In genomic region chr11:97338977-97339315, GRCm38 (mm10) we compare ENCODE assay signal across 9 mouse cellular contexts. TPM values are rescaled to one million over a fixed set of nuclear protein-coding genes. Genes with fewer than 3 reads are reported as not detected.
A peak's percentile ranks its signal among the peaks of the same experiment; 100 is the strongest.
DNase-seq lines count a peak whose midpoint lies in the region; ATAC-seq and TF ChIP-seq lines count a peak whose summit lies in the region.
"Had no signal": no experiment of that assay in that cellular context is flagged by ENCODE, and none has a peak within 500 bp of the region (broad histone marks: within the 10 kb centered on the region; RNA-seq: fewer than 3 reads in every experiment).

No protein-coding gene starts in this region.

- 40% methylated on average over 17 of the region's 17 CpGs for WGBS in hindbrain, embryonic 14.5 days
- 46% methylated on average over 17 of the region's 17 CpGs for WGBS in neural tube, embryonic 15.5 days
- 32% methylated on average over 17 of the region's 17 CpGs for WGBS in liver, embryonic 12.5 days (ENCODE audit: insufficient replicate concordance)

- H3K36me3 ChIP-seq in ES-Bruce4 (ENCODE audit: control insufficient read depth, insufficient read depth, low read length, poor library complexity, severe bottlenecking) = no peaks in the 10 kb centered on the region
- no peaks in the 10 kb centered on the region for H3K36me3 ChIP-seq in hindbrain, embryonic 14.5 days (replicated peaks; ENCODE audit: control insufficient read depth, insufficient read depth)
- H3K36me3 ChIP-seq in neural tube, embryonic 15.5 days = no peaks in the 10 kb centered on the region
- H3K36me3 ChIP-seq in liver, embryonic 12.5 days = no peaks in the 10 kb centered on the region

- H3K9ac ChIP-seq in ES-Bruce4 (ENCODE audit: low read depth, poor library complexity, severe bottlenecking) = peak overlapping the region; percentile 44
- H3K9ac ChIP-seq in hindbrain, embryonic 14.5 days = no peak overlapping the region
- H3K9ac ChIP-seq in neural tube, embryonic 15.5 days (replicated peaks) = no peak overlapping the region
- no peak overlapping the region for H3K9ac ChIP-seq in liver, embryonic 12.5 days

- TF ChIP-seq POLR2A in ES-Bruce4 (IDR thresholded peaks at IDR 0.05; ENCODE audit: insufficient read depth, low read length) = no peak

- ATAC-seq in hindbrain, embryonic 14.5 days (ENCODE audit: low FRiP score) = no peak
- ATAC-seq in neural tube, embryonic 15.5 days (ENCODE audit: low FRiP score) = no peak
- no peak for ATAC-seq in liver, embryonic 12.5 days

- no peaks in the 10 kb centered on the region for H3K27me3 ChIP-seq in ES-Bruce4 (ENCODE audit: control insufficient read depth, insufficient read depth, low read length, poor library complexity, severe bottlenecking)
- H3K27me3 ChIP-seq in hindbrain, embryonic 14.5 days (ENCODE audit: control insufficient read depth, insufficient read depth, low read length) = no peaks in the 10 kb centered on the region
- H3K27me3 ChIP-seq in neural tube, embryonic 15.5 days (replicated peaks) = no peaks in the 10 kb centered on the region
- peaks cover 89% of the 10 kb centered on the region for H3K27me3 ChIP-seq in liver, embryonic 12.5 days (replicated peaks)

- H3K4me1 ChIP-seq in ES-Bruce4 (ENCODE audit: control insufficient read depth, insufficient read depth, low read length) = peaks cover 14% of the 10 kb centered on the region
- H3K4me1 ChIP-seq in hindbrain, embryonic 14.5 days (replicated peaks; ENCODE audit: control insufficient read depth, insufficient read depth, low read length) = 0 out of 2 replicates have a peak, but pooled peaks cover 4% of the 10 kb centered on the region
- peaks cover 12% of the 10 kb centered on the region for H3K4me1 ChIP-seq in neural tube, embryonic 15.5 days
- peaks cover 19% of the 10 kb centered on the region for H3K4me1 ChIP-seq in liver, embryonic 12.5 days

- 0 out of 2 replicates have a peak overlapping the region, but pooled peaks have one; percentile 6 for H3K4me2 ChIP-seq in hindbrain, embryonic 14.5 days (replicated peaks)
- peak overlapping the region; percentile 13 for H3K4me2 ChIP-seq in neural tube, embryonic 15.5 days
- no peak overlapping the region for H3K4me2 ChIP-seq in liver, embryonic 12.5 days

- intact Hi-C loops in left cerebral cortex, postnatal 36 days (cut with DNase I) = loop anchor here (10.0 kb wide), 1 partner anchor 274 kb away; no protein-coding TSS in a partner anchor

- peak overlapping the region; percentile 21; the same call in 1 of the 2 replicates for H3K4me3 ChIP-seq in ES-Bruce4 (ENCODE audit: low read depth, low read length)
- H3K4me3 ChIP-seq in hindbrain, embryonic 14.5 days (replicated peaks; ENCODE audit: low read length) = no peak overlapping the region
- no peak overlapping the region for H3K4me3 ChIP-seq in neural tube, embryonic 15.5 days (replicated peaks)
- H3K4me3 ChIP-seq in liver, embryonic 12.5 days = no peak overlapping the region

- H3K27ac ChIP-seq in ES-Bruce4 (ENCODE audit: insufficient read depth, low read length) = no peak overlapping the region
- no peak overlapping the region; the same call in 1 of the 2 replicates for H3K27ac ChIP-seq in hindbrain, embryonic 14.5 days
- H3K27ac ChIP-seq in neural tube, embryonic 15.5 days (replicated peaks) = no peak overlapping the region
- H3K27ac ChIP-seq in liver, embryonic 12.5 days = no peak overlapping the region

- no peak for TF ChIP-seq EP300 in ES-Bruce4 (IDR thresholded peaks at IDR 0.05; ENCODE audit: insufficient read depth, low read depth, low read length)

- TF ChIP-seq CTCF in ES-Bruce4 (IDR thresholded peaks at IDR 0.05; ENCODE audit: low read depth, low read length) = no peak

- DNase-seq in adrenal gland, postnatal 36 days = peak; percentile 74 to 85
- DNase-seq in gastrocnemius, adult 18-20 months (ENCODE audit: low spot score) = peak; percentile 75
- DNase-seq in hindbrain, embryonic 14.5 days (ENCODE audit: low spot score) = peak; percentile 66
- peak; percentile 16 to 29 for DNase-seq in left cerebral cortex, postnatal 36 days (ENCODE audit: low spot score in 2 of 2)
- DNase-seq in spleen, adult 18-20 months = no peak

- H3K9me3 ChIP-seq in ES-Bruce4 (replicated peaks; ENCODE audit: control insufficient read depth, insufficient read depth, low read length, poor library complexity, severe bottlenecking) = no peaks in the 10 kb centered on the region
- no peaks in the 10 kb centered on the region for H3K9me3 ChIP-seq in hindbrain, embryonic 14.5 days (ENCODE audit: control insufficient read depth, low read length)
- no peaks in the 10 kb centered on the region for H3K9me3 ChIP-seq in neural tube, embryonic 15.5 days (replicated peaks)
- H3K9me3 ChIP-seq in liver, embryonic 12.5 days (replicated peaks) = no peaks in the 10 kb centered on the region

RNA-seq across cellular contexts. Expression of gene Gpr179, which starts 12.9 kb away (rescaled TPM):
- 0.14 and 0.24 TPM in 2 replicates for polyA plus RNA-seq in ES-Bruce4 (2011; ENCODE audit: insufficient read depth, insufficient read length, low read depth, missing spikeins)
- 1 to 10 TPM in 1 of 2 experiments, under 1 TPM in 1; 0.93 to 1.2 TPM for total RNA-seq in adrenal gland, postnatal 36 days (2021)
- under 1 TPM in 1 of 2 experiments, not detected in 1; 0.02 TPM for total RNA-seq in gastrocnemius, adult 18-20 months (2021)
- polyA plus RNA-seq in hindbrain, embryonic 14.5 days (2014; fragmentation: Nextera tagmentation; extraction: Ambion mirVana) = 0.23 and 0.50 TPM in 2 replicates
- under 1 TPM; 0.39 to 0.52 TPM for total RNA-seq in left cerebral cortex, postnatal 36 days (2021)
- 0.33 and 0.46 TPM in 2 replicates for polyA plus RNA-seq in neural tube, embryonic 15.5 days (2015; fragmentation: Nextera tagmentation; extraction: Ambion mirVana)
- polyA plus RNA-seq in liver, embryonic 12.5 days (2016; fragmentation: Nextera tagmentation; extraction: Ambion mirVana) = 0.02 TPM in 1 of 2 replicates, not detected in the other
- total RNA-seq: neutrophil, adult 5-6 weeks had no signal

RNA-seq across cellular contexts. Expression of gene Socs7, which starts 23.4 kb away (rescaled TPM):
- polyA plus RNA-seq in ES-Bruce4 (2011; ENCODE audit: insufficient read depth, insufficient read length, low read depth, missing spikeins) = 21.1 and 25.5 TPM in 2 replicates
- total RNA-seq in adrenal gland, postnatal 36 days (2021) = 10 to 100 TPM; 20.6 to 22.1 TPM
- 10 to 100 TPM; 43.0 to 43.5 TPM for total RNA-seq in gastrocnemius, adult 18-20 months (2021)
- polyA plus RNA-seq in hindbrain, embryonic 14.5 days (2014; fragmentation: Nextera tagmentation; extraction: Ambion mirVana) = 6.4 and 6.7 TPM in 2 replicates
- total RNA-seq in left cerebral cortex, postnatal 36 days (2021) = 10 to 100 TPM; 78.0 to 87.2 TPM
- polyA plus RNA-seq in neural tube, embryonic 15.5 days (2015; fragmentation: Nextera tagmentation; extraction: Ambion mirVana) = 7.7 and 8.4 TPM in 2 replicates
- 1.9 and 2.1 TPM in 2 replicates for polyA plus RNA-seq in liver, embryonic 12.5 days (2016; fragmentation: Nextera tagmentation; extraction: Ambion mirVana)

RNA-seq across cellular contexts. Expression of gene Mrpl45, which starts 23.4 kb away (rescaled TPM):
- polyA plus RNA-seq in ES-Bruce4 (2011; ENCODE audit: insufficient read depth, insufficient read length, low read depth, missing spikeins) = 92.7 and 103 TPM in 2 replicates
- total RNA-seq in adrenal gland, postnatal 36 days (2021) = 10 to 100 TPM; 31.5 to 32.3 TPM
- 10 to 100 TPM; 33.6 to 39.0 TPM for total RNA-seq in gastrocnemius, adult 18-20 months (2021)
- 32.8 and 37.3 TPM in 2 replicates for polyA plus RNA-seq in hindbrain, embryonic 14.5 days (2014; fragmentation: Nextera tagmentation; extraction: Ambion mirVana)
- 10 to 100 TPM; 23.3 to 30.2 TPM for total RNA-seq in left cerebral cortex, postnatal 36 days (2021)
- polyA plus RNA-seq in neural tube, embryonic 15.5 days (2015; fragmentation: Nextera tagmentation; extraction: Ambion mirVana) = 38.6 and 43.3 TPM in 2 replicates
- 38.9 and 44.0 TPM in 2 replicates for polyA plus RNA-seq in liver, embryonic 12.5 days (2016; fragmentation: Nextera tagmentation; extraction: Ambion mirVana)

RNA-seq across cellular contexts. Expression of gene Npepps, which starts 58.5 kb away (rescaled TPM):
- polyA plus RNA-seq in ES-Bruce4 (2011; ENCODE audit: insufficient read depth, insufficient read length, low read depth, missing spikeins) = 213 and 223 TPM in 2 replicates
- 10 to 100 TPM; 81.8 to 86.1 TPM for total RNA-seq in adrenal gland, postnatal 36 days (2021)
- 10 to 100 TPM; 56.4 to 67.9 TPM for total RNA-seq in gastrocnemius, adult 18-20 months (2021)
- polyA plus RNA-seq in hindbrain, embryonic 14.5 days (2014; fragmentation: Nextera tagmentation; extraction: Ambion mirVana) = 132 and 144 TPM in 2 replicates
- total RNA-seq in left cerebral cortex, postnatal 36 days (2021) = 100 to 1,000 TPM; 122 to 156 TPM
- 136 and 145 TPM in 2 replicates for polyA plus RNA-seq in neural tube, embryonic 15.5 days (2015; fragmentation: Nextera tagmentation; extraction: Ambion mirVana)
- 27.1 and 31.3 TPM in 2 replicates for polyA plus RNA-seq in liver, embryonic 12.5 days (2016; fragmentation: Nextera tagmentation; extraction: Ambion mirVana)

Comparison
In these comparisons a context has a peak if more than half of its experiments do, and no peak if none do; other contexts are left out.
1. DNase-seq: peak in adrenal gland, postnatal 36 days (2 of 2), gastrocnemius, adult 18-20 months (single experiment), hindbrain, embryonic 14.5 days (single experiment) and left cerebral cortex, postnatal 36 days (2 of 2); none in spleen, adult 18-20 months (0 of 2).